Mouse (Mus musculus) adrenal gland, adult 2 months (tissue): ENCODE results near the gene B4galnt2. TPM values are rescaled to one million over a fixed set of nuclear protein-coding genes. Genes with fewer than 3 reads are reported as not detected.
A peak's percentile ranks its signal among the peaks of the same experiment; 100 is the strongest.
"Not testable (repeated sequence)": the region's sequence is repeated elsewhere in the genome, so short reads cannot be mapped to it uniquely, and the experiment has no call there.

Source experiments
- DNase-seq: peaks from one replicate; pipeline ENCODE4 v3.0.0; 2021
- polyA plus RNA-seq: library from polyadenylated mRNA; depleted of rRNA; stranded (reverse); fragments of >200 nt; gene quantifications from 2 replicates; pipeline ENCODE4 v1.2.3, GENCODE M21; 2012
- total RNA-seq, 2 experiments: library from RNA; stranded (reverse); gene quantifications; 2 replicates each; pipeline ENCODE4 v1.2.3; 2021

B4galnt2 gene
- total and polyA plus RNA-seq, 3 experiments: not detected

- no peak for DNase-seq
Measured at GRCm38 (mm10) chr11:95896446-95897179, 18.1 kb downstream of the B4galnt2 start.

GRCm38 (mm10) chr11:95890462-95891051 lies 24.1 kb downstream of the B4galnt2 start:
- no peak for DNase-seq

GRCm38 (mm10) chr11:95879861-95880260 lies 34.8 kb downstream of the B4galnt2 start:
- DNase-seq: not testable (repeated sequence)

GRCm38 (mm10) chr11:95876296-95876695 lies 38.4 kb downstream of the B4galnt2 start:
- peak; percentile 44 for DNase-seq

- no peak for DNase-seq
Measured at GRCm38 (mm10) chr11:95875804-95876203, 38.9 kb downstream of the B4galnt2 start.

- DNase-seq: no peak
Measured at GRCm38 (mm10) chr11:95869918-95870470, 44.7 kb downstream of the B4galnt2 start.

GRCm38 (mm10) chr11:95869442-95869841 lies 45.2 kb downstream of the B4galnt2 start:
- DNase-seq: no peak

GRCm38 (mm10) chr11:95861397-95861796 lies 53.3 kb downstream of the B4galnt2 start:
- DNase-seq: no peak

- no peak for DNase-seq
Measured at GRCm38 (mm10) chr11:95860071-95860490, 54.6 kb downstream of the B4galnt2 start.

GRCm38 (mm10) chr11:95859468-95859855 lies 55.2 kb downstream of the B4galnt2 start:
- DNase-seq: peak; percentile 92

- peak; percentile 98 for DNase-seq
Measured at GRCm38 (mm10) chr11:95858528-95859467, 55.9 kb downstream of the B4galnt2 start.

- no peak for DNase-seq
Measured at GRCm38 (mm10) chr11:95857716-95858527, 56.8 kb downstream of the B4galnt2 start.

- no peak for DNase-seq
Measured at GRCm38 (mm10) chr11:95857306-95857705, 57.4 kb downstream of the B4galnt2 start.

- peak; percentile 76 for DNase-seq
Measured at GRCm38 (mm10) chr11:95853684-95854083, 61.0 kb downstream of the B4galnt2 start.

GRCm38 (mm10) chr11:95850898-95851297 lies 63.8 kb downstream of the B4galnt2 start:
- DNase-seq: no peak

GRCm38 (mm10) chr11:95844935-95845334 lies 69.8 kb downstream of the B4galnt2 start:
- no peak for DNase-seq

- no peak for DNase-seq
Measured at GRCm38 (mm10) chr11:95843421-95843950, 71.2 kb downstream of the B4galnt2 start.

- no peak for DNase-seq
Measured at GRCm38 (mm10) chr11:95842953-95843352, 71.7 kb downstream of the B4galnt2 start.

- peak; percentile 69 for DNase-seq
Measured at GRCm38 (mm10) chr11:95842074-95842681, 72.5 kb downstream of the B4galnt2 start, which contains the start of gene Abi3. Abi3 (minus strand) TSS chr11:95842476.

- DNase-seq: no peak
Measured at GRCm38 (mm10) chr11:95841498-95841830, 73.2 kb downstream of the B4galnt2 start.
